Mouse (Mus musculus): ENCODE measurements at regions not wholly inside any gene's neighbourhood (a gene's known extent, or its start where the extent isn't known, plus 50 kb on each side); places are given as distances from the start of the nearest gene placed in this dataset.

DNA sequence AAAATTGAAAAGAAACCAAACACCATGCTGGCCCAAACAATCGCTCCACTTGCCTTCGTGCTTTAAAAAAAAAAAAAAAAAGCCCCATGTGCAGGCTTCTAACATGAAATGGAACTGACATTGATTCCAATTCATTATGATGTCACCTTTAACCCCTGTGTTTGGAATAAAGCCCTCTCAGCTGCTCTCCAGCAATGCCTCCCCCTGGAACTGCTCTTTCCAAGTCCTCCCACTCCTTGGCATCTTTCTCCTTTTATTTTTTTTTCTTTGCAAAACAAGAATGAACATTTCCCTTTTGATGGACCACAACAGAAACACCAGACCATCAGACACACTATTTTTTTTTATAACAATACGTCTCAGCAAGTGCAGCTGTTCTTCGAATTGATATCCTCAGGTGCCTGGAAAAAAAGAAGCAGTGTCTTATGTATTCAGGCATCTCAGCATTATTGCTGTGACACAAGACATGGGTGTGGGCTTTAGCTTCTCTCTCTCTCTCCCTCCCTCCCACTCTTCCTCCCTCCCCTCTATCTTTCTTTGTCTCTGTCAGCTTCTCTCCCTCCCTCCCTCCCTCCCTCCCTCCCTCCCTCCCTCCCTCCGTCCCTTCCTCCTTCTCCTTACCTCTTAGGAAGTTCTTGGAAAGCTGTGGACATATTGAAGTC lies 152.3 kb upstream of the Pitrm1 start:
- DNase-seq (ENCODE audit: low spot score) = no peak

DNA sequence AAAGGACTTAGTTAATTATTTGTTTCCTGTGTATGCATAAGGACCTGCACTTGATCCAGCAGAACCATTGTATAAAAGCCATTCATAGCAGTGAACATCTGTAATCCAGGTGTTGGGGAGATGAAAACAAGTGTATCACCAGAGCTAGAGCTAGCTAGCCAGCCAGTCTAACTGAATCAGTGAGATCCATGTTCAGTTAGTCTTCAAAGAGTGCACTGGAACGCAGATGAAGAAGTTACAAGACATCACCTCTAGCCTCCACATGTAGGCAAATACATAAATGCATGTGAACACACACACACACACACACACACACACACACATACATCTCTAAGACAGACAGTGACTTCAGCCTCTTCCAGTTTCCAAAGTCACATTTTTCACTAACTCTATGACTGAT lies 150.3 kb upstream of the Pitrm1 start:
- no peak for DNase-seq (ENCODE audit: low spot score)

DNA sequence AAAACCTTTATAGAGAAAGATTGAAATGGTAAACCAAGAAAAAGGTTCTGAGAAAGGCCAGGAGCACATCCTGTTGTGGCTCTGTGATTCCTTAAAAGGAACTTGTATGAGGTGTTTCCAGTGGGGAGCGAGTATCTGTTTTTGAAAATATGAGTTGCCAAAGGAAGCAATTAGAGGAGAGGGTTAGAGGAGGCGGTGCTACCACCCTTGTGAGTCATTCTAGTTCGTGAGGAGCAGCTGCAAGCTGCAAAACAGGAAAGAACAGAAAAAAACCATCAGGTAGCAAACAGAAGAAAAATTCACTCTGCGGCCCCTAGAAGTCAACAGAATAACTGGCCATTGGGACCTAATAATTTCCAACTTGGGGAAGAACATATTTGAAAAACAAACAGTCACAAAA lies 116.1 kb upstream of the Pitrm1 start:
- DNase-seq (ENCODE audit: low spot score) = no peak

DNA sequence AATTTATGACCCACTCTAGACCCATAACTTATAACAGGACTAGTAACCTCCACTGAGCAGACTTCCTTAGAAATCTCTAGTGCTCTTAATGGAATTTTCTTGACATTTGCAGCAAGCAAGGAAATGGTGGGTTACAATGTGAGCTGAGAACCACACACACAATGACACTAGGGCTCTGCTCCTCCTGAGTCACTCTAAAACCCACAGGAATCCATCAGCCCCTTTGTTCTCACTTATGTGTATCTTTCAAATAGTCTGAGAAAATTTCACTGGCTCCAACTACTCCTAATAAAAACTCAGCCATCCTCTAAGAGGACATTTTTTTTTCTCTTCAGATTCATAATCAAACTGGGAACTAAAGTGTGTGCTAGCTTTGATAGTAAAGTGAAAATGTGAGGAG lies 101.0 kb upstream of the Pitrm1 start:
- DNase-seq (ENCODE audit: low spot score) = no peak

DNA sequence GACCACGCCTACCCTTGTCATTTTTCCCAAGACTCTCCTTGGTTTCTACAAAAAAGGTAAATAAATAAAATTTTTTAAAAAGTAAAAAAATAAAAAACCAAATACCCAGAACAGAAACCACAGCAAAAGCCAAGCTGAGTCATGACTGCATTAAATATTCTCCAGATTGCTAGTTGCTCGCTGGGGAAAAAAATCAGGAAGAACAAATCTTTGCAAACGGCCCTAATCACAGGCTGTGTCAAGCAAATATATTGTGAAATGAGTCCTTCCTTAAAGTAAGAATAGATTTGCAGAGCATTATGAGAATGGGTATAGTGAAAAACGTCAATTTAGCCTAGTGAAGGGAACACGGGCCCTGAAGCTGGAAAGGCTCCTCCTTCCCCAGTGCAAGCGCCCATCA lies 86.6 kb upstream of the Pitrm1 start:
- DNase-seq (ENCODE audit: low spot score) = no peak

DNA sequence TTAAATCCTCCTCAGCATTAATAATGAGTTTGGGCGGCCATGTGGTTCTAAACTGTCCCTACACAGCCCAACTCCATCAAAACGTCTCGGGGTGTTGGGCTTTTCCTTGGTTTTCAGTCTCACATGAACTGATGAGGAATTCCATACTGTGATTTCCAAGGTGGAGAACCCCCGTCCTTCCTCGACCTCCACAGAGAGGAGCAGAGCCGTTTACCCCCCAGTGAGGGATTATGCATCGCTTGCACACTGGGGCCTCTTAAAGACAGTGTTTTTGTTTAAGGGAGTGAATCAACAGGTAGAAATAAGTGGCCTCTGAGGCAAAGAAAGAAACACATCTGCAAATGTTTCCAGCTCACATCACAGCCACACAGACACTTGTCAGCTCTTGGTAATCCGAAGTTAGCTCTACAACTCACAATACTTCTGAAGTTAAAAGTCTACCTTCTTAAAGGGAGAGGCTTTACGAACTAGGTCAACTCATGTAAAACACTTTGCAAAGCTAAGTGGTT lies 82.0 kb upstream of the Pitrm1 start:
- DNase-seq (ENCODE audit: low spot score) = no peak

DNA sequence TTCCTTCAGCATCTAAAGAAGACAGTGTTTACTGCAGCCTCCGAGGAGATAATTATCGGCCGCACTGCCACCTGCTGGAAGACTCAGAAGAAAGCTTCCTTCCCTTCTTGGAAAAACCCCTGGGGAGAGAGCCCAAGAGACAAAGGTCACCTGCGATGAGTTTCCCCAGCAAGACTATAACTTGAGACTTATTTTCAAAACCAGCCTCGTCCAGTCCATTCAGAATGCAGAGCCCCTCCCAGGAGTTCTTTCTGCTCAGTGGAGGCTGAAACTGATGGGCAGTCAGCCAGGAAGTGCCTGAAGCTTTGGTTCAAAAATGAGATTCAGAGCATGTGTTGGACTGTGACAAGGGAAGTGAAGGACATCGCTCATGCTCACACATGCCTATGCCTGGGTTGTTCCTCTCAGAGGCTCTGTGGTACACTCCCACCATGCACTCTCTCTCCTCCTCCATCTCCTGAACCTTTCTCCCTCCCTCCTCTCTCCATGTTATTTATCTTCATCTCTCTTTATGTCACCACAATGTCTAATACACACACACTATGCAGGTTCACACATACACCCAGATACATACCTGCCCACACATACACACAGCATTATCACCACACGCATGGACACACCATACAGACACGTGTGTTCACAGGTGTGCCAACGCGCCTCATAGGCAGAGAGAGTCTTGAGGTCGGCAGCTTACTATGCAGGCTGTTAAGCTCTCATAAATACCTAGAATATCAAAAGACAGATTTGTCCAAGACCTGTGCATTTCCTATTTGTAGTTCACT lies 78.3 kb upstream of the Pitrm1 start:
- peak; percentile 13 for DNase-seq (ENCODE audit: low spot score)

DNA sequence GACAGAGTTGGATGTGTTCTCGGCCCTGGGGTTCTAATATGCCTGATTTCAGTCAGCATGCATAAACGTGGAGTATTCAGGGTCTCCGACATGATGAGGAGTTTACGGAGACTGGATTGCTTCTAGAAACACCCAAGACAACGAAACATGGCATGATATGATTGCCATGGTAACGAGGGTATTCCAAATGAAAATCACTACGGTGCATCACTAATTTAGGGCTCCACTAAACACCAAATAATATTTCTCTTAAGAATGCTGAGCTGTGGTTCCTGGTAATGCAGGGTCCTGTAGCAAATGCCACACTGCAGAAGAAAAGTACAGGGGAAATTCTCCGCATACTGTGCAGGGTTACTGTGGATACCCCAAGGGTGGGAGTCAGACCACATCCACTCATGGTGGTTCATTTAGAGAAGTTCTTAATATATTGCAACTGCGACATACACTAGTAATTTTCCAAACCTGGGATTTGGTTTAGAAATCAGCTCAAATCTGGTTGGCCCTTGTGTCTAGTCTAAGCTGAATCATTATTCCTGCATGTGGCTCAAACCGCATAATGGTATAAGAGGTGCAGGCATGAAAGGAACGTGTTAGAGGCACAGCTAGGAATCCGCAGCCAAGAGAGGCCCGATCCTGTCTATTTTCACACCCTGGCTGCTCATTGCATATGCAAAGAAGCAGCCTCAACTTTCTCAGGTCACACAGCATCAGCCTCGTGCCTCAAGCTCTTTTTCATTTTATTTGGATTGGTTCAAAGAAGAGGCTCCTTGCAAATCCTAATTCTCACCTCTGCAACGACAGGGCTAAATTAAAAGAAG lies 77.5 kb upstream of the Pitrm1 start:
- DNase-seq (ENCODE audit: low spot score) = no peak

DNA sequence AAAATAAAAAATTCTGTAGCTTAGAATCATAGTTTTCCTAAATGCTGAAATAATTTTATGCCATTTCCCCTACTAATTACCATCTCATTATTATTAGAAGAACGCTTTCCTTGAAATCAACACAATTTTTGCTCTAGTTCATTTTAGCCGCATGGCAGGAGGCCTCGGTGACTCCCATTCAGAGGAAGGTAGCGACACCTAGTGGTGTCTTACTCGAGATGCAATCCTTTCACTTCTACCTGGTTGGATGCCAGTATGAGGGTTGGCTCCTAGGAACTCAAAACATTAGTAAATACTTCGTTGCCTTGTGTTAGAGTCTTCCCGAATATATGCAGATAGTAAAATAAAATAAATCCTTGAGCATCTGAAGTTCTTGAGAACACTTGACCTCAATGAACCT lies 76.3 kb upstream of the Pitrm1 start:
- DNase-seq (ENCODE audit: low spot score) = no peak

DNA sequence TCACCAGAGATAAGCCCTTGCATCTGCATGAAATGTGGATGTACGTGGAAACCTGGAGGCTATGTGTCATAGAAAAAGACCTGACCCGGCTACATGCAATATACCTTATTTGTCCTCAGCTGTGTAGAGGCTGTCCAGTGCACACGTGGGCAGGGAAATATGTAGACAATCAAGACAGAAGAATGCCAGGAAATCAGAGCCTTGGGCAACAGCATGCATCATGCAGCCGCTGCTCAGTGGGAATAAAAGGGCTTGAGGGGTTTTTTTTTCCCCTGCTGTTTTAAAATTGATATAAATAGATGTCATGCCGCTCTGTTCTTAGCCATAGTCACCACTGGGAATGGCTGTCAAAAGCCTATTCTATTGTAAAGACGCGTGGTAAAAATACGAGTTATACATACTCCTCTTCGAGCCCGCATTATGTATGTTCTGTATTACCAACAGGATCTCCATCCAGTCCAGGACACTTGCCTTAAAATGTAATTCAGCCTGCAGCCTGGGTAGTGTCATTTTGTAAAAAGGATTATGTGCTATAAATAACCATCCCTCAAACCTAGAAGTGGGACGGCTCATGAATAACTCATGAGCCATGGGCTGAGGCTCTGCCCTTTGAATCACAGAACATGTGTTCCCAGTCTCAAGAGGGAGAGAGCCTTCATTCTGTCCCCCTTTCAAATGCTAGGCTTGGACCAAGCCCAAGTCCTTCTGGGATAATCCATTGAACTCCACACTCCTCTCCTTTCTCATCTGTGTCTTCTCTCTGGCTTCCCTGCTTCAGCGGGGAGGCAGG lies 74.4 kb upstream of the Pitrm1 start:
- no peak for DNase-seq (ENCODE audit: low spot score)

DNA sequence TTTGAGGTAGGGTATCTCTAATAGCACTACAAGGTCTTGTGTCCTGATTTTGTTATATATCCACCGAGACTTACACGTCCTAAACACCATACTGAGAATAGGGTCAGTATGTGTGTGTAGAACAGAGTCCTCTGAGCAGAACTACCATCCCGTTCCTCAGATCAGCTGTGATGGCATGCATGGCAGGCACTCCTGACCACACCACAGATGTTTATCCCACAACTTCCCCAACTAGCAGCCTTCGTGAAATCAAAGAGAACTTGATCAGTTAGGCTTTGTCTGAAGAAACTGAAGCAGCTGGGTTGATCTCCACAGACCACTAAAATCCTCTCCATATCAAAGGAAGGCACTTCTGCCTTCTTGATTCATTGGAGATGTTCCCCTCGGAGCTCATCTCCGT lies 68.3 kb upstream of the Pitrm1 start:
- DNase-seq (ENCODE audit: low spot score) = no peak

DNA sequence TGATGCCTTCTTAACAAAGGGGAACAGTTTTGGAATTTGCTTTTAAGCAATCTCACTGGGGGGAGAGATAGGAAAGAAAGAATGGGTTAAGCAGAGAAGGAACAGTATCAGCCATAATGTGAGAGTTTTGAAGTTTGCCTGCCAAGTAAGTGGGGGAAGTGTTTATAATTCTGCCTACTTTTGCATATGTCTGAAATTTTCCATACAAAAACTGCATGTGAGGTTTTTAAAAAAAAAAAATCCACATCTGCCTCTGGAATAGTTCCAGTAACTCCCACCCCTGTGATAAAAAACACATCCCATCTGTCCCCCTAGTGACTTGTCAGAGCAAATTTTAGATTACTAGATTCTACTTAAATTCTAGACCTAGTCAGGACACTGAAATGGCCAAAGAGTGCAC lies 63.5 kb upstream of the Pitrm1 start:
- DNase-seq (ENCODE audit: low spot score) = no peak

DNA sequence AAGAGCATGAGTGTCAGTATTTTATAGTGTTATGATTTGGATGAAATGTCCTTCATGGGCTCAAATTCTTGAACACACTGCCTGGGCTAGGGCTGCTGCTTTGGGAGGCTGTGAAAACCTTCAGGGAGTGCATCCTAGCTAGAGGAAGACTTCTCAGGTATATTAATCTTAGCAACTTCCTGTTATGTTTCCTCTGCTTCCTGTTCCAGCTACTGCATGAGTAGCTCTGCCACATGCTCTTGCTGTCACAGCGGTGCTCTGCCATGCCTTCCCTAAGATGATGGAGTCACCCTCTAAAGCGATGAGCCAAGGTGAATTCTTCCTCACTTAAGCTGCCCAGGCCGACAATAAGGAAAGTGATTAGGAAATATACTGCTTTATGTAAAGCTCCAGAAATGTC lies 60.1 kb upstream of the Pitrm1 start:
- no peak for DNase-seq (ENCODE audit: low spot score)

DNA sequence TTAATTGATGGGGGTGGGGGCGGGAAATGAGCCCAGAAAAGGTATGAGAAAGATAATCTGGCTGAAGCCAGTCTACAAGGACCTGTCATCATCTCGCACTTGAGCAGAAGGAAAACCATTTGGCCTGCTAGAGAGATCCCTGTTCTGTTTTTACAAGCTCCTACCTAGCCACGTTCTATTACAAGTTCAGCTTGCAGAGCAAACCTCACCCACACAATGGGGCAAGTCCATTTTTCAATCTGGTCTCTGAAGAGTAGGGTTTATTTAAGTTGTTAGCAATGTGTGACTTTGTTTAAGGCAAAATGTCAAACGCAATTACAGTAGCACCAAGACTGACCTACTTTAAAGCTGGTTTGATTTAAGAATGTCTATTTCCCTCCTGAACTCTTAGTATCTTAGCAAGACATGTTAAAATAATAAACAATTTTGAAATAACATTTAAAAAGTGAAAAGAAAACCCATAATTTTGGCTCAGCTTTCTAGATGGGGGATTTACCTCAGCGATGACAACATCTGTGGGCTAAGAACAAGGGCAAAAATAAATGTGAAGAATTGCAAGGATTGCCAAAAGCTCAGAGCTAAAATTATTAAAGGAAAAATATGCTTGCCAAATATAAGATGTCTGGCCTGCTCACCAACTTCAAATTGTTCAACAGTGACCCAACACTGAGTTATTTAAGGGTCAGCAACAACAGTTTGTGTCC lies 54.9 kb upstream of the Pitrm1 start:
- no peak for DNase-seq (ENCODE audit: low spot score)
